Mouse (Mus musculus) ovary, postnatal 14 days (tissue): ENCODE measurements at regions not wholly inside any gene's neighbourhood (a gene's known extent, or its start where the extent isn't known, plus 50 kb on each side); places are given as distances from the start of the nearest gene placed in this dataset.

ENCODE experiments used
- DNase-seq: peaks from one replicate; pipeline ENCODE4 v3.0.0; 2022; ENCODE audit warnings: low spot score

GRCm38 (mm10) chr6:52105031-52105593 lies 53.0 kb downstream of the Hoxa1 start:
- DNase-seq: no peak

GRCm38 (mm10) chr6:52104141-52104540 lies 54.0 kb downstream of the Hoxa1 start:
- DNase-seq: no peak

GRCm38 (mm10) chr6:52103661-52104060 lies 54.5 kb downstream of the Hoxa1 start:
- no peak for DNase-seq

GRCm38 (mm10) chr6:52102699-52103098 lies 55.4 kb downstream of the Hoxa1 start:
- no peak for DNase-seq

DNA sequence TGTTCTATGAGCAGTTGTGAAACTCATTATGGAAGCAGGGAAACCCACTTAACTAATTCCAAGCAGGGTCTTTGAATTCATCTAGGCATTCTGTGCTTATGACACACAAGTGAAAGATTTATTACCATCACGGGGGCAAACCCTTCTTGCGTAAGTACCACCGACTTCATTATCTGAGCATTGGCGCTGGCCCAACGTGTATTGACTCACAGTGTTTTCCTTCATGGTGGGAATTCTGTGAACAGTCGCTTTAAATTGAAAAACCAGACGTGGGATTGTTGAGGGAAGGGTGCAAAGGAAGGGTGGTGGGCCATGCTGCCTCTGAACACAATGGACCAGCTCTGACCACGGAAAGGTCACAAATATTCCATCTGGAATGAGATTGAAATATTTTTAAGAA lies 55.9 kb downstream of the Hoxa1 start:
- peak; percentile 7 for DNase-seq

DNA sequence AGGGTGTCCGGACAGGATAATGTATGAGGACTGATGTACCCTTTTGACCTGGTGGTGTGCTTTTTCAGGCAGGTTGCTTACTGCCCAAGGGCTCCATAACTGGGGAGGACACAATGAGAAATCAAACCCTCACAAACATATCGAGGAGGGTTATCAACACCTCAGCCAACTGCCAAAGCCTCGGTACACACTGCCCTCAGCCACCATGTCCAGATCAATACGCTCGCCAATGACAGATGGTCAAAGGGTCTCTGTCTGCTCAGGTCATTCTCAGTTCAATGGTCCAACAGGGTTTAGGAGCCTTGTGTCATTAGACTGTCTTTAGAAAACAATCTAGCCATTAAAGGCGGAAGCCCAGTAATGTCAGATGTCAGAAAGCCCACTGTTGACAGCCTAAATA lies 56.9 kb downstream of the Hoxa1 start:
- no peak for DNase-seq

GRCm38 (mm10) chr6:52098851-52099250 lies 59.3 kb downstream of the Hoxa1 start:
- DNase-seq: no peak

GRCm38 (mm10) chr6:52095575-52095974 lies 62.5 kb downstream of the Hoxa1 start:
- no peak for DNase-seq

- DNase-seq: no peak
These were observed 66.7 kb downstream of the Hoxa1 start for GRCm38 (mm10) chr6:52091445-52091844.

GRCm38 (mm10) chr6:52085932-52086643 lies 72.0 kb downstream of the Hoxa1 start:
- DNase-seq: no peak

- no peak for DNase-seq
These were observed 72.3 kb upstream of the Skap2 start for GRCm38 (mm10) chr6:52084622-52085021.

DNA sequence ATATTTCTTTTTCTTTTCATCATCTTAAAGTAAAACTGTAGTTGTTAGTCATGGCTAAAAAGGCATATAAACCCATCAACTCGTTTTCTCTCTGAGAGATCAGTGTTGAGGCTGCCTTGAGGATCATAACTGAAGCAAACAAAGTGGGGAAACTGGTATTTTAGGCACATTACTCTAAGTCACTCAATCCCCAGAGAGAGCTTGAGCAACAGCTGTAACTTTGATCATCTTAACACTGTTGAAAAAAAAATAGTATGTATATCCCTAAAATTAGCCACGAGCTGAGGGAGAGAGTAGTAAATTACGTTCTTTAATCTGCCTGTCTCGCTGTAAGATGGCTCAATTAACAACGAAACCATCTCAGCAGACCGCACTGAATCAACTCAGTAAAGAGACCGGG lies 67.2 kb upstream of the Skap2 start:
- no peak for DNase-seq

- no peak for DNase-seq
These were observed 66.4 kb upstream of the Skap2 start for GRCm38 (mm10) chr6:52078530-52079340.

- DNase-seq: no peak
These were observed 64.0 kb upstream of the Skap2 start for GRCm38 (mm10) chr6:52076179-52076932.

DNA sequence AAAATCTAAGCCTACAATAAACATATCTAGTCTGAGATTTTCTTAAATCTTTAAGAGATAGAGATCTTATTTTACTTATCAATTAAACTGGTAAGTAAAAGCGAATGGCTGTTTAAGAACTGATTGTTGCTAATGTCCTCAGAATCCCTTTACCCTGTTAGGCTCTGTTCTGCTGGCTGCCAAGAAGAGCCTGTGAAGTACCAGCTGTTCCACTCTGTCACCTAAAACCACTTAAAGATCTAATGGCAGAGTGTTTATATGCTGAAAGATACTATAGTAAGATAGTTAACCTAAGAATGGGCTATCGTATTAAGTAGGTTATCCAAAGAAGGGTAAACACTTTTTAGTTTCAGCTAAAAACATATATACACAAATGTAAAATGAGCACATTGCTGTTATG lies 62.6 kb upstream of the Skap2 start:
- no peak for DNase-seq

DNA sequence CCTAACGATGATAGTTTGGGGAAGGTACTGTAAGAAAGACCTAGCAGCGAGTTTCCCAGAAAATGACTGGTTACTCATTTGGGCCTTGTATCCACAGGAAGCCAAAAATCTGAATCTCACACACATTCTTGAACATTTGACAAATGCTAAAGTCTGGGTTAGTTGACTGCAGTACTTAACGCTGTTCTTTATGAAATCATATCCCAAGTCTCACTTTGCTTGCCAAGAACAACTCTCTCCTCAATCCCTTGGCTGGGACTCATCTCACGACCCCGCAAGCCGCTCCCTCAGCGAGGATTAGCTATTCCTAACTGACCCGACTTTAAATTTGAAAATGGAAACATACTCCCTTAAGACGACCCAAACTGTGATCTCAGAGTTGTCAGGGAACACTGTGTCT lies 54.8 kb upstream of the Skap2 start:
- DNase-seq: no peak

DNA sequence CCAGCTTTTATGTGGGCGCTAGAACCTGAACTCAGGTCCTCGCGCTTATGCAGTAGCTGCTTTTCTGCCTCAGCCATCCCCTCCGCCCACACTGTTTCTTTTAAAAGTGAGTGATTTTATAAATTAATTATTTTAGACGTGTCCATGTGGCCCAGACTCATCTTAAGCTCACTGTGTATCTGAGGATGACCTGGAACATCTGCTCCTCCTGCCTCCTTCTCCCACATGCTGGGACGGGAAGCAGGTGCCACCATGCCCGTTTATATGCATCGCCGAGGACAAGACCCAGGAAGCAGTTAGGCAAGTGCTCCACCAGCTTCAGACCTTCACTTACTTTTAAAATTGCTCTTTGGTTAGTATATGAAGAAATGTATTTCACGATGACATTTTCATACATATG lies 53.3 kb upstream of the Skap2 start:
- DNase-seq: no peak

GRCm38 (mm10) chr6:52064176-52065015 lies 52.0 kb upstream of the Skap2 start:
- peak; percentile 4 for DNase-seq
